Mouse (Mus musculus) CD8-positive naive resting alpha-beta T cell, adult 2 months (primary cell): Measurements from ENCODE around the gene Ak3.

Experiments
- DNase-seq, 2 experiments: peaks; one replicate each; pipeline ENCODE4 v3.0.0; 2022; ENCODE audit warnings: low read depth in 2 of 2, low spot score in 2 of 2

Ak3 gene

GRCm38 (mm10) chr19:28997976-28998630 lies 49.7 kb downstream of the Ak3 start:
- no peak for DNase-seq

GRCm38 (mm10) chr19:28995366-28995765 lies 52.4 kb downstream of the Ak3 start:
- DNase-seq = no peak

- DNase-seq = no peak
Measured at GRCm38 (mm10) chr19:28994870-28995269, 52.9 kb downstream of the Ak3 start.

GRCm38 (mm10) chr19:28991391-28991790 lies 56.4 kb downstream of the Ak3 start:
- no peak for DNase-seq

- peak; percentile 42 to 46 for DNase-seq
Measured at GRCm38 (mm10) chr19:28990590-28991221, 57.1 kb downstream of the Ak3 start.

- peak; percentile 89 to 93 for DNase-seq
Measured at GRCm38 (mm10) chr19:28990194-28990589, 57.6 kb downstream of the Ak3 start, which contains the start of gene Cdc37l1. Gene Cdc37l1 (plus strand): TSS chr19:28990352.

- DNase-seq = no peak
Measured at GRCm38 (mm10) chr19:28989515-28989914, 58.2 kb downstream of the Ak3 start.

- no peak for DNase-seq
Measured at GRCm38 (mm10) chr19:28982617-28983016, 65.1 kb downstream of the Ak3 start.

GRCm38 (mm10) chr19:28974862-28975611 lies 72.7 kb downstream of the Ak3 start:
- peak; percentile 63 to 76 for DNase-seq
